31 mouse cellular contexts compared by ENCODE assay signal in genomic region chr4:123043858-123044257, GRCm38 (mm10). TPM values are rescaled to one million over a fixed set of nuclear protein-coding genes. Genes with fewer than 3 reads are reported as not detected.
DNase-seq lines count a peak whose midpoint lies in the region; ATAC-seq and TF ChIP-seq lines count a peak whose summit lies in the region.
"Had no signal": no experiment of that assay in that cellular context is flagged by ENCODE, and none has a peak within 500 bp of the region (broad histone marks: within the 10 kb centered on the region; RNA-seq: fewer than 3 reads in every experiment).

No protein-coding gene starts in this region.

- no peak for TF ChIP-seq EP300 in lung, postnatal 0 days (IDR thresholded peaks at IDR 0.05)

- peak; percentile 35; the same call in 1 of the 2 replicates for ATAC-seq in forebrain, embryonic 15.5 days (replicated peaks)
- ATAC-seq in forebrain, postnatal 0 days, result no peak
- no peak for ATAC-seq in lung, postnatal 0 days
- ATAC-seq in kidney, embryonic 16.5 days (ENCODE audit: low FRiP score, low TSS enrichment), result no peak
- ATAC-seq: CD4-positive, CD25-positive, alpha-beta regulatory T cell, adult 4 months; hindbrain, postnatal 0 days; inflammation-experienced regulatory T-cells, adult 6 months; intestine, embryonic 16.5 days; Patski had no signal

- H3K9me3 ChIP-seq in forebrain, embryonic 15.5 days, result no peaks in the 10 kb centered on the region
- no peaks in the 10 kb centered on the region for H3K9me3 ChIP-seq in forebrain, postnatal 0 days (ENCODE audit: low read length)
- no peaks in the 10 kb centered on the region for H3K9me3 ChIP-seq in lung, postnatal 0 days (ENCODE audit: low read length)
- H3K9me3 ChIP-seq in ES-E14 (ENCODE audit: control insufficient read depth, insufficient read depth, low read depth, low read length), result no peaks in the 10 kb centered on the region
- H3K9me3 ChIP-seq in kidney, embryonic 16.5 days (ENCODE audit: low read length), result no peaks in the 10 kb centered on the region
- H3K9me3 ChIP-seq: embryonic facial prominence, embryonic 10.5 days; embryonic facial prominence, embryonic 13.5 days; G1E; heart, embryonic 12.5 days; heart, embryonic 15.5 days had no signal

- in situ Hi-C loops in ES-E14 (cut with MboI; ENCODE audit: low sequenced_read_pairs in 2 of 2, unreplicated experiment in 2 of 2), result no loop called here

- WGBS in forebrain, embryonic 15.5 days, result 16% methylated on average over 1 of the region's 1 CpGs
- 21% methylated on average over 1 of the region's 1 CpGs for WGBS in forebrain, postnatal 0 days
- WGBS in lung, postnatal 0 days, result 85% methylated on average over 1 of the region's 1 CpGs
- 78% methylated on average over 1 of the region's 1 CpGs for WGBS in lung, adult 2 months
- WGBS in kidney, embryonic 16.5 days, result 68% methylated on average over 1 of the region's 1 CpGs

- no peak for DNase-seq in forebrain, postnatal 0 days
- DNase-seq in lung, postnatal 0 days (ENCODE audit: low spot score), result no peak
- no peak for DNase-seq in lung, adult 2 months
- no peak for DNase-seq in ES-E14 (ENCODE audit: low read depth, low spot score)
- DNase-seq: adrenal gland, postnatal 10 days; adrenal gland, postnatal 36 days; cerebellum, adult 11-12 months; cerebellum, adult 8-10 months; cerebellum, postnatal 10 days; cerebellum, postnatal 36 days; embryo, embryonic 11 days; gastrocnemius, postnatal 25 days; heart, adult 18-20 months; heart, postnatal 10 days; heart, postnatal 36 days; kidney, adult 18-20 months had no signal

- TF ChIP-seq POLR2A in lung, adult 2 months (IDR thresholded peaks at IDR 0.05; ENCODE audit: borderline replicate concordance, extremely low read depth, low read depth, low read length), result no peak

- no peak overlapping the region for H3K4me2 ChIP-seq in forebrain, embryonic 15.5 days (replicated peaks)
- H3K4me2 ChIP-seq in forebrain, postnatal 0 days (ENCODE audit: low read depth), result no peak overlapping the region
- H3K4me2 ChIP-seq in lung, postnatal 0 days (replicated peaks; ENCODE audit: low read depth, low read length), result no peak overlapping the region
- H3K4me2 ChIP-seq in kidney, embryonic 16.5 days (replicated peaks; ENCODE audit: low read depth, low read length), result no peak overlapping the region
- H3K4me2 ChIP-seq: embryonic facial prominence, embryonic 13.5 days; heart, embryonic 12.5 days; heart, embryonic 15.5 days; hindbrain, embryonic 14.5 days had no signal

- peaks cover 54% of the 10 kb centered on the region for H3K36me3 ChIP-seq in forebrain, embryonic 15.5 days
- H3K36me3 ChIP-seq in forebrain, postnatal 0 days (ENCODE audit: insufficient read depth), result peaks cover 47% of the 10 kb centered on the region
- H3K36me3 ChIP-seq in lung, postnatal 0 days (ENCODE audit: insufficient read depth, low read length), result peaks cover 4% of the 10 kb centered on the region; the same call in 1 of the 2 replicates
- H3K36me3 ChIP-seq in ES-E14 (ENCODE audit: control insufficient read depth, insufficient read depth, low read length, poor library complexity, severe bottlenecking), result peaks cover 39% of the 10 kb centered on the region
- peaks cover 39% of the 10 kb centered on the region for H3K36me3 ChIP-seq in kidney, embryonic 16.5 days (ENCODE audit: insufficient read depth, low read length)

- no peaks in the 10 kb centered on the region for H3K27me3 ChIP-seq in forebrain, embryonic 15.5 days
- no peaks in the 10 kb centered on the region for H3K27me3 ChIP-seq in forebrain, postnatal 0 days (ENCODE audit: insufficient read depth, low read length)
- H3K27me3 ChIP-seq in lung, postnatal 0 days (replicated peaks; ENCODE audit: insufficient read depth, low read length), result no peaks in the 10 kb centered on the region
- no peaks in the 10 kb centered on the region for H3K27me3 ChIP-seq in kidney, embryonic 16.5 days (ENCODE audit: insufficient read depth, low read length)
- H3K27me3 ChIP-seq: embryonic facial prominence, embryonic 13.5 days; heart, embryonic 12.5 days; heart, embryonic 15.5 days; Patski had no signal

- no peak overlapping the region for H3K4me3 ChIP-seq in forebrain, embryonic 15.5 days
- H3K4me3 ChIP-seq in forebrain, postnatal 0 days (ENCODE audit: low read depth, low read length), result no peak overlapping the region
- H3K4me3 ChIP-seq in lung, postnatal 0 days (ENCODE audit: low read depth, low read length), result no peak overlapping the region
- no peak overlapping the region for H3K4me3 ChIP-seq in lung, adult 2 months (replicated peaks; ENCODE audit: extremely low read depth, low read depth, low read length)
- H3K4me3 ChIP-seq in ES-E14 (ENCODE audit: insufficient read depth in 1 of 2, low read depth in 1 of 2, low read length in 2 of 2, poor library complexity in 1 of 2, severe bottlenecking in 1 of 2), result no peak overlapping the region
- H3K4me3 ChIP-seq in brown adipose tissue, adult 24 weeks (ENCODE audit: insufficient read depth, low read depth, low read length), result no peak overlapping the region
- H3K4me3 ChIP-seq in kidney, embryonic 16.5 days (ENCODE audit: low read length), result no peak overlapping the region
- H3K4me3 ChIP-seq: embryonic facial prominence, embryonic 10.5 days; embryonic facial prominence, embryonic 13.5 days; erythroblast, embryonic 14.5 days; heart, embryonic 12.5 days; heart, embryonic 15.5 days had no signal

- H3K9ac ChIP-seq in forebrain, embryonic 15.5 days (replicated peaks), result no peak overlapping the region
- H3K9ac ChIP-seq in forebrain, postnatal 0 days, result no peak overlapping the region
- H3K9ac ChIP-seq in lung, postnatal 0 days (replicated peaks; ENCODE audit: low read depth), result no peak overlapping the region
- no peak overlapping the region for H3K9ac ChIP-seq in ES-E14 (ENCODE audit: insufficient read depth, low read depth, low read length, poor library complexity, severe bottlenecking)
- H3K9ac ChIP-seq in kidney, embryonic 16.5 days (replicated peaks; ENCODE audit: low read length), result no peak overlapping the region
- H3K9ac ChIP-seq: embryonic facial prominence, embryonic 13.5 days; heart, embryonic 12.5 days; heart, embryonic 15.5 days; hindbrain, embryonic 14.5 days had no signal

- no peak for TF ChIP-seq CTCF in forebrain, postnatal 0 days (IDR thresholded peaks at IDR 0.05; ENCODE audit: low read depth)
- TF ChIP-seq CTCF in lung, postnatal 0 days (IDR thresholded peaks at IDR 0.05), result no peak
- no peak for TF ChIP-seq CTCF in lung, adult 2 months (IDR thresholded peaks at IDR 0.05; ENCODE audit: insufficient read depth, low read length)

- H3K4me1 ChIP-seq in forebrain, embryonic 15.5 days, result peaks cover 9% of the 10 kb centered on the region
- H3K4me1 ChIP-seq in forebrain, postnatal 0 days (ENCODE audit: insufficient read depth), result no peaks in the 10 kb centered on the region
- H3K4me1 ChIP-seq in lung, postnatal 0 days (ENCODE audit: insufficient read depth, low read depth, low read length), result no peaks in the 10 kb centered on the region
- peaks cover 11% of the 10 kb centered on the region for H3K4me1 ChIP-seq in lung, adult 2 months (ENCODE audit: control insufficient read depth, insufficient read depth, low read length)
- H3K4me1 ChIP-seq in ES-E14 (ENCODE audit: control insufficient read depth in 2 of 2, insufficient read depth in 2 of 2, low read length in 2 of 2, poor library complexity in 1 of 2), result peaks cover 0 to 8% of the 10 kb centered on the region in 2 experiments; a peak in 1 of 4 replicates
- peaks cover 11% of the 10 kb centered on the region for H3K4me1 ChIP-seq in brown adipose tissue, adult 24 weeks (ENCODE audit: control insufficient read depth, insufficient read depth, insufficient read length, low read length)
- no peaks in the 10 kb centered on the region for H3K4me1 ChIP-seq in kidney, embryonic 16.5 days (ENCODE audit: insufficient read depth, low read length)
- H3K4me1 ChIP-seq: embryonic facial prominence, embryonic 10.5 days; embryonic facial prominence, embryonic 13.5 days had no signal

- H3K27ac ChIP-seq in forebrain, embryonic 15.5 days (replicated peaks), result no peak overlapping the region
- H3K27ac ChIP-seq in forebrain, postnatal 0 days (ENCODE audit: low read depth, low read length), result no peak overlapping the region
- H3K27ac ChIP-seq in lung, postnatal 0 days (ENCODE audit: low read length), result 0 out of 2 replicates have a peak overlapping the region, but pooled peaks have one; percentile 34
- H3K27ac ChIP-seq in ES-E14 (ENCODE audit: insufficient read depth, low read depth, low read length, poor library complexity, severe bottlenecking), result no peak overlapping the region
- 0 out of 2 replicates have a peak overlapping the region, but pooled peaks have one; percentile 34 for H3K27ac ChIP-seq in brown adipose tissue, adult 24 weeks (replicated peaks; ENCODE audit: low read depth, low read length)
- H3K27ac ChIP-seq in kidney, embryonic 16.5 days (ENCODE audit: low read length), result no peak overlapping the region
- H3K27ac ChIP-seq: embryonic facial prominence, embryonic 10.5 days; heart, embryonic 15.5 days; hindbrain, embryonic 14.5 days; hindbrain, postnatal 0 days had no signal

TF ChIP-seq in ES-E14, 5 proteins besides CTCF, POLR2A, EP300 and RAD21:
- TF ChIP-seq ZNF384 (IDR thresholded peaks at IDR 0.05; ENCODE audit: low read depth, low read length) (no peak), MAFK (IDR thresholded peaks at IDR 0.05; ENCODE audit: insufficient read depth, low read depth, low read length) (peak; percentile 72)

RNA-seq across cellular contexts. Expression of gene Trit1, which starts 27.5 kb away (rescaled TPM):
- polyA plus RNA-seq in forebrain, embryonic 15.5 days (2015; fragmentation: Nextera tagmentation; extraction: Ambion mirVana), result 31.6 and 33.5 TPM in 2 replicates
- total RNA-seq in forebrain, postnatal 0 days (2014; rRNA removed), result 22.8 and 23.7 TPM in 2 replicates
- polyA plus RNA-seq in forebrain, postnatal 0 days (2015; fragmentation: Nextera tagmentation; extraction: Ambion mirVana), result 20.4 and 22.1 TPM in 2 replicates
- polyA plus RNA-seq in lung, postnatal 0 days (2015; fragmentation: Nextera tagmentation; extraction: Ambion mirVana), result 10.7 and 11.1 TPM in 2 replicates
- 4.2 and 4.5 TPM in 2 replicates for polyA plus RNA-seq in lung, adult 2 months (2012; rRNA removed)
- total RNA-seq in ES-E14 (2012; rRNA removed), result 17.1 and 19.1 TPM in 2 replicates
- 13.4 and 20.8 TPM in 2 replicates for polyA plus RNA-seq in brown adipose tissue, adult 24 weeks (2012; ENCODE audit: insufficient read depth, insufficient read length, missing spikeins)
- polyA plus RNA-seq in kidney, embryonic 16.5 days (2015; fragmentation: Nextera tagmentation; extraction: Ambion mirVana), result 18.1 and 21.5 TPM in 2 replicates

RNA-seq across cellular contexts. Expression of gene Mycl, which starts 48.4 kb away (rescaled TPM):
- polyA plus RNA-seq in forebrain, embryonic 15.5 days (2015; fragmentation: Nextera tagmentation; extraction: Ambion mirVana), result 88.8 and 91.3 TPM in 2 replicates
- 106 and 113 TPM in 2 replicates for total RNA-seq in forebrain, postnatal 0 days (2014; rRNA removed)
- polyA plus RNA-seq in forebrain, postnatal 0 days (2015; fragmentation: Nextera tagmentation; extraction: Ambion mirVana), result 65.9 and 67.6 TPM in 2 replicates
- polyA plus RNA-seq in lung, postnatal 0 days (2015; fragmentation: Nextera tagmentation; extraction: Ambion mirVana), result 6.0 and 8.1 TPM in 2 replicates
- polyA plus RNA-seq in lung, adult 2 months (2012; rRNA removed), result 8.1 and 11.7 TPM in 2 replicates
- 6.8 and 7.3 TPM in 2 replicates for total RNA-seq in ES-E14 (2012; rRNA removed)
- polyA plus RNA-seq in brown adipose tissue, adult 24 weeks (2012; ENCODE audit: insufficient read depth, insufficient read length, missing spikeins), result 0.83 and 0.92 TPM in 2 replicates
- polyA plus RNA-seq in kidney, embryonic 16.5 days (2015; fragmentation: Nextera tagmentation; extraction: Ambion mirVana), result 6.8 and 7.0 TPM in 2 replicates
- polyA plus RNA-seq: CD4-positive, CD25-positive, alpha-beta regulatory T cell, adult 4 months; G1E; inflammation-experienced regulatory T-cells, adult 6 months had no signal

Comparison
In these comparisons a context has a peak if more than half of its experiments do, and no peak if none do; other contexts are left out.
1. H3K27ac ChIP-seq: peak in lung, postnatal 0 days (single experiment) and brown adipose tissue, adult 24 weeks (single experiment); none in forebrain, embryonic 15.5 days (single experiment), forebrain, postnatal 0 days (single experiment), ES-E14 (single experiment) and kidney, embryonic 16.5 days (single experiment).